Mouse (Mus musculus) liver, postnatal 0 days (tissue): ENCODE data around the gene Pear1.

Experiments
- CTCF ChIP-seq: sonication (generic); IDR thresholded peaks from 2 replicates; pipeline ENCODE4 v1.5.1; 2016; ENCODE audit warnings: antibody characterized with exemption, low read depth
- EP300 ChIP-seq: IDR thresholded peaks from 2 replicates; pipeline ENCODE4 v1.6.1; 2016; ENCODE audit warnings: antibody characterized with exemption, low read depth, mild to moderate bottlenecking

- no peak for TF ChIP-seq EP300
- TF ChIP-seq CTCF, result no peak
These were observed 57.8 kb downstream of the Pear1 start for GRCm38 (mm10) chr3:87766284-87766667.
